ENCODE assay signal across 7 mouse cellular contexts in genomic region chr9:53990921-53991320, GRCm38 (mm10). TPM values are rescaled to one million over a fixed set of nuclear protein-coding genes. Genes with fewer than 3 reads are reported as not detected.
DNase-seq lines count a peak whose midpoint lies in the region; ATAC-seq and TF ChIP-seq lines count a peak whose summit lies in the region.

No protein-coding gene starts in this region.

- ATAC-seq in intestine, embryonic 14.5 days (replicated peaks; ENCODE audit: low FRiP score, low TSS enrichment, low read depth): peak; percentile 79

- H3K27me3 ChIP-seq in embryonic facial prominence, embryonic 10.5 days (replicated peaks; ENCODE audit: low read depth, poor library complexity, severe bottlenecking): no peaks in the 10 kb centered on the region; the same call in 1 of the 2 replicates
- no peaks in the 10 kb centered on the region for H3K27me3 ChIP-seq in intestine, embryonic 14.5 days (replicated peaks; ENCODE audit: control insufficient read depth, insufficient read depth, low read length)
- H3K27me3 ChIP-seq in small intestine, adult 2 months (ENCODE audit: control insufficient read depth, insufficient read depth, low read length): no peaks in the 10 kb centered on the region

- no peaks in the 10 kb centered on the region for H3K9me3 ChIP-seq in embryonic facial prominence, embryonic 10.5 days
- H3K9me3 ChIP-seq in intestine, embryonic 14.5 days (ENCODE audit: control insufficient read depth, low read length): no peaks in the 10 kb centered on the region

- no peak overlapping the region for H3K27ac ChIP-seq in embryonic facial prominence, embryonic 10.5 days (replicated peaks)
- H3K27ac ChIP-seq in intestine, embryonic 14.5 days (ENCODE audit: low read depth): no peak overlapping the region
- no peak overlapping the region for H3K27ac ChIP-seq in small intestine, adult 2 months (ENCODE audit: insufficient read depth, low read depth, low read length)

- H3K4me2 ChIP-seq in intestine, embryonic 14.5 days (ENCODE audit: low read length): no peak overlapping the region

- no peak for TF ChIP-seq POLR2A in small intestine, adult 2 months (IDR thresholded peaks at IDR 0.05; ENCODE audit: low read depth, low read length)

- H3K9ac ChIP-seq in intestine, embryonic 14.5 days (ENCODE audit: low read length): no peak overlapping the region

- TF ChIP-seq CTCF in small intestine, adult 2 months (IDR thresholded peaks at IDR 0.05; ENCODE audit: extremely low read depth, insufficient read length, insufficient replicate concordance, low read depth, low read length): peak; percentile 17; the same call in 1 of the 2 replicates

- H3K36me3 ChIP-seq in embryonic facial prominence, embryonic 10.5 days (replicated peaks): no peaks in the 10 kb centered on the region
- H3K36me3 ChIP-seq in intestine, embryonic 14.5 days (ENCODE audit: control insufficient read depth, insufficient read depth, low read length): no peaks in the 10 kb centered on the region
- no peaks in the 10 kb centered on the region for H3K36me3 ChIP-seq in small intestine, adult 2 months (ENCODE audit: control insufficient read depth, insufficient read depth, low read length)

- WGBS in embryonic facial prominence, embryonic 10.5 days: 8% methylated on average over 3 of the region's 3 CpGs
- 4% methylated on average over 3 of the region's 3 CpGs for WGBS in intestine, embryonic 14.5 days
- WGBS in small intestine, adult 2 months: 2% methylated on average over 3 of the region's 3 CpGs

- peak; percentile 52 to 65 for DNase-seq in right cerebral cortex, postnatal 10 days (ENCODE audit: low spot score in 2 of 2)
- no peak for DNase-seq in right cerebral cortex, postnatal 36 days (ENCODE audit: low spot score in 2 of 2)
- DNase-seq in adipocyte (ENCODE audit: low spot score): peak; percentile 66
- peak; percentile 52 for DNase-seq in embryonic facial prominence, embryonic 10.5 days (ENCODE audit: low spot score)
- DNase-seq in intestine, embryonic 14.5 days (ENCODE audit: low spot score): peak; percentile 57
- DNase-seq in lung, postnatal 10 days: peak; percentile 47

- H3K4me1 ChIP-seq in embryonic facial prominence, embryonic 10.5 days: no peaks in the 10 kb centered on the region
- no peaks in the 10 kb centered on the region for H3K4me1 ChIP-seq in intestine, embryonic 14.5 days (replicated peaks; ENCODE audit: control insufficient read depth, insufficient read depth, low read length)
- H3K4me1 ChIP-seq in small intestine, adult 2 months (ENCODE audit: control insufficient read depth, insufficient read depth, insufficient read length, low read length): no peaks in the 10 kb centered on the region; the same call in 1 of the 2 replicates

- no peak overlapping the region for H3K4me3 ChIP-seq in embryonic facial prominence, embryonic 10.5 days
- H3K4me3 ChIP-seq in intestine, embryonic 14.5 days (ENCODE audit: low read depth, low read length): no peak overlapping the region
- no peak overlapping the region for H3K4me3 ChIP-seq in small intestine, adult 2 months (ENCODE audit: low read depth, low read length)

RNA-seq across cellular contexts. Expression of gene Elmod1, which starts 15.8 kb away (rescaled TPM):
- polyA plus RNA-seq in embryonic facial prominence, embryonic 10.5 days (2016; fragmentation: Nextera tagmentation; extraction: Ambion mirVana): 0.87 and 0.93 TPM in 2 replicates
- polyA plus RNA-seq in intestine, embryonic 14.5 days (2014; fragmentation: Nextera tagmentation; extraction: Ambion mirVana): 1.1 and 1.2 TPM in 2 replicates
- polyA plus RNA-seq in small intestine, adult 2 months (2012; rRNA removed): 0.08 TPM in 1 of 2 replicates, not detected in the other

Comparison
In these comparisons a context has a peak if more than half of its experiments do, and no peak if none do; other contexts are left out.
1. DNase-seq: peak in right cerebral cortex, postnatal 10 days (2 of 2), adipocyte (single experiment), embryonic facial prominence, embryonic 10.5 days (single experiment), intestine, embryonic 14.5 days (single experiment) and lung, postnatal 10 days (single experiment); none in right cerebral cortex, postnatal 36 days (0 of 2).